Mouse (Mus musculus) intestine, postnatal 0 days (tissue): ENCODE measurements around the gene Trpd52l3. TPM values are rescaled to one million over a fixed set of nuclear protein-coding genes. Genes with fewer than 3 reads are reported as not detected.
"Not testable (repeated sequence)": the region's sequence is repeated elsewhere in the genome, so short reads cannot be mapped to it uniquely, and the experiment has no call there.

Experiments used
- ATAC-seq: fragments of 200-750 bp; cut with Nextera tagmentation; 2 replicates; pipeline ENCODE4 v1.8.0; 2017; ENCODE audit warnings: mild to moderate bottlenecking, moderate TSS enrichment, moderate library complexity
- H3K27ac ChIP-seq: fragments of 300-500 bp; sonication (generic); 2 replicates; pipeline ENCODE4 v1.5.1; 2014; ENCODE audit warnings: mild to moderate bottlenecking, low read depth, low read length, moderate library complexity
- H3K27me3 ChIP-seq: fragments of 300-500 bp; sonication (generic); replicated peaks from 2 replicates; pipeline ENCODE4 v1.6.1; 2014; ENCODE audit warnings: low read length, mixed read lengths; ENCODE audit not compliant: control insufficient read depth, insufficient read depth
- H3K36me3 ChIP-seq: fragments of 300-500 bp; sonication (generic); 2 replicates; pipeline ENCODE4 v1.6.1; 2014; ENCODE audit warnings: mild to moderate bottlenecking, moderate library complexity; ENCODE audit not compliant: control insufficient read depth, insufficient read depth
- H3K4me1 ChIP-seq: fragments of 300-500 bp; sonication (generic); replicated peaks from 2 replicates; pipeline ENCODE4 v1.6.1; 2014; ENCODE audit warnings: antibody characterized with exemption, low read length, mixed read lengths; ENCODE audit not compliant: control insufficient read depth, insufficient read depth
- H3K4me2 ChIP-seq: fragments of 300-500 bp; sonication (generic); replicated peaks from 2 replicates; pipeline ENCODE4 v1.6.1; 2014; ENCODE audit warnings: low read depth, mild to moderate bottlenecking, moderate library complexity
- H3K4me3 ChIP-seq: fragments of 300-500 bp; sonication (generic); 2 replicates; pipeline ENCODE4 v1.5.1; 2014; ENCODE audit warnings: low read depth, low read length
- H3K9ac ChIP-seq: fragments of 300-500 bp; sonication (generic); 2 replicates; pipeline ENCODE4 v1.6.1; 2014; ENCODE audit warnings: mild to moderate bottlenecking, low read depth, low read length
- H3K9me3 ChIP-seq: fragments of 300-500 bp; sonication (generic); 2 replicates; pipeline ENCODE4 v1.6.1; 2016; ENCODE audit warnings: mixed run types; ENCODE audit not compliant: control insufficient read depth
- CTCF ChIP-seq: sonication (generic); IDR thresholded peaks from 2 replicates; pipeline ENCODE4 v1.5.1; 2016; ENCODE audit warnings: low read depth, mild to moderate bottlenecking, control low read depth, antibody characterized with exemption, moderate library complexity
- WGBS: fragments of 180-500 bp; shearing (Covaris S2); extraction: QIAGEN DNeasy Blood & Tissue Kit; methylation state at CpG from one replicate; pipeline ENCODE4 v1.1.7; 2014; 5-methylcytosine and 5-hydroxymethylcytosine counted together
- polyA plus RNA-seq: library from polyadenylated mRNA; unstranded; fragments of >200 nt; fragmentation: Nextera tagmentation; extraction: Ambion mirVana; gene quantifications from 2 replicates; pipeline ENCODE4 v1.2.1, GENCODE M21; 2015

Trpd52l3 gene
- polyA plus RNA-seq, 1 experiment from 2014 or later = not detected

GRCm38 (mm10) chr19:30000406-30001365, 2.9 kb upstream of the Trpd52l3 start:
- TF ChIP-seq CTCF = no peak
- no peaks in the 10 kb centered on the region for H3K27me3 ChIP-seq
- no peak overlapping the region for H3K4me3 ChIP-seq
- no peak for ATAC-seq
- H3K27ac ChIP-seq = no peak overlapping the region
- no peaks in the 10 kb centered on the region for H3K36me3 ChIP-seq
- H3K9me3 ChIP-seq = no peaks in the 10 kb centered on the region
- H3K4me1 ChIP-seq = no peaks in the 10 kb centered on the region
- WGBS = 64% methylated on average over 12 of the region's 12 CpGs
- no peak overlapping the region for H3K4me2 ChIP-seq
- H3K9ac ChIP-seq = no peak overlapping the region

- no peak for ATAC-seq
- Histone ChIP-seq H3K4me1 (no peaks in the 10 kb centered on the region), H3K36me3 (no peaks in the 10 kb centered on the region), H3K4me3 (no peak overlapping the region), H3K4me2 (no peak overlapping the region), H3K27ac (no peak overlapping the region), H3K9ac (no peak overlapping the region), H3K9me3 (no peaks in the 10 kb centered on the region), H3K27me3 (no peaks in the 10 kb centered on the region)
- no peak for TF ChIP-seq CTCF
- 62% methylated on average over 6 of the region's 6 CpGs for WGBS
These were observed 2.0 kb upstream of the Trpd52l3 start for GRCm38 (mm10) chr19:30001550-30001949.

GRCm38 (mm10) chr19:30006371-30006770, 2.8 kb downstream of the Trpd52l3 start:
- H3K27ac ChIP-seq = no peak overlapping the region
- no peak overlapping the region for H3K4me2 ChIP-seq
- H3K9ac ChIP-seq = no peak overlapping the region
- H3K27me3 ChIP-seq = no peaks in the 10 kb centered on the region
- no peaks in the 10 kb centered on the region for H3K36me3 ChIP-seq
- H3K9me3 ChIP-seq = no peaks in the 10 kb centered on the region
- no peak for TF ChIP-seq CTCF
- 75% methylated on average over 3 of the region's 3 CpGs for WGBS
- H3K4me1 ChIP-seq = no peaks in the 10 kb centered on the region
- H3K4me3 ChIP-seq = no peak overlapping the region
- ATAC-seq = no peak

DNA sequence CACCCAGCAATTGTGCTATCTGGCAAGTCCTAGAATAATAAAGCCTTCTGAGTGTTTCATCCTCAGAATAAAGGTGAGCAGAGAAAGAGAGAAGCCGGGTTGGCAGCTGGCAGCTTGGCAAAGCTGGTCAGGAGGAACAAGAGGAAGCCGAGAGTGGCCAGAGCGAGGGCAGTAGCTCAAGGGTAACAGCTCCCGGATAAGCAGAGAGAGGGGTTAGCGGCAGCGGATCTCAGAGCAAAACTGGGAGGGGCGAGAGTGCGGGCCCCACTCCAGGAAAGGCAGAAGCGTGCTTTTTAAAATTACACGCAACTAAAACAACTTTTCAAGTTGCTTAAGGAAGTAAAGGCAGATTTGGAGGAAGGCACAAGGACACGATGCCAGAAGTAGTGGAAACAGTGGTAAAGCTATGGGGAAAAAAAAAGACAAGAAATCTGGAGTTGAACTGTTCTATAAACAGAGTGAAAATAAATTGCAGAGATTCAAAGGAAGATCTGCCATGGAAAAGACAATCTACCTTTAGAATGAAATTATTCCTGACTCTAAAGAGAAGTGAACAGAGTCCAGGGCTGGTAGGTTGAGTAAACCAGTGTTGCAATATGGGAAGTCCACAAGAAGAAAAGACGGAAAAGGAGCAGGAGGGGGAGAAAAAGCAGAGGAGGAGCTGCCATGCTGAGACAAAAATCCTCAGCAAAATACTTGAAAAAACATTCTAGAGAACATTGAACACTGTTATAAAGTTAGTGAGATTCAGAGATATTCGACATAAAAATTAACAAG, 7.1 kb downstream of the Trpd52l3 start:
- Histone ChIP-seq H3K27ac (no peak overlapping the region), H3K4me2 (peak overlapping the region; percentile 35; the same call in 1 of the 2 replicates), H3K27me3 (no peaks in the 10 kb centered on the region), H3K36me3 (no peaks in the 10 kb centered on the region), H3K9me3 (no peaks in the 10 kb centered on the region), H3K4me1 (no peaks in the 10 kb centered on the region), H3K9ac (no peak overlapping the region), H3K4me3 (no peak overlapping the region)
- WGBS = 49% methylated on average over 13 of the region's 13 CpGs
- no peak for ATAC-seq
- TF ChIP-seq CTCF = no peak

- Histone ChIP-seq H3K4me1 (no peaks in the 10 kb centered on the region), H3K9me3 (no peaks in the 10 kb centered on the region), H3K4me2 (no peak overlapping the region), H3K36me3 (no peaks in the 10 kb centered on the region), H3K27me3 (no peaks in the 10 kb centered on the region), H3K9ac (no peak overlapping the region), H3K27ac (no peak overlapping the region), H3K4me3 (no peak overlapping the region)
- WGBS = 81% methylated on average over 3 of the region's 3 CpGs
- no peak for ATAC-seq
- no peak for TF ChIP-seq CTCF
These were observed 10.7 kb downstream of the Trpd52l3 start for GRCm38 (mm10) chr19:30014331-30014730.

GRCm38 (mm10) chr19:30016156-30016555, 12.6 kb downstream of the Trpd52l3 start:
- Histone ChIP-seq H3K36me3 (no peaks in the 10 kb centered on the region), H3K27me3 (no peaks in the 10 kb centered on the region), H3K9me3 (no peaks in the 10 kb centered on the region), H3K4me3 (no peak overlapping the region), H3K9ac (no peak overlapping the region), H3K27ac (no peak overlapping the region), H3K4me2 (no peak overlapping the region), H3K4me1 (no peaks in the 10 kb centered on the region)
- TF ChIP-seq CTCF = no peak
- no peak for ATAC-seq
- 55% methylated on average over 6 of the region's 6 CpGs for WGBS

- 94% methylated on average over 10 of the region's 10 CpGs for WGBS
- H3K4me1 ChIP-seq, H3K9ac ChIP-seq, H3K27me3 ChIP-seq, H3K9me3 ChIP-seq, H3K36me3 ChIP-seq, H3K4me2 ChIP-seq, H3K4me3 ChIP-seq, H3K27ac ChIP-seq, ATAC-seq: not testable (repeated sequence)
These were observed 19.8 kb downstream of the Trpd52l3 start for GRCm38 (mm10) chr19:30023419-30023818.
